Mouse (Mus musculus) erythroblast, embryonic 14.5 days (primary cell): ENCODE results near the gene Calhm4. TPM values are rescaled to one million over a fixed set of nuclear protein-coding genes. Genes with fewer than 3 reads are reported as not detected.
"Not testable (repeated sequence)": the region's sequence is repeated elsewhere in the genome, so short reads cannot be mapped to it uniquely, and the experiment has no call there.

Experiments
- H3K27me3 ChIP-seq: 2 replicates; pipeline ENCODE4 v1.6.1; 2012; ENCODE audit warnings: inconsistent platforms; ENCODE audit not compliant: control insufficient read depth
- H3K36me3 ChIP-seq: 2 replicates; pipeline ENCODE4 v1.6.1; 2012; ENCODE audit warnings: mild to moderate bottlenecking, inconsistent platforms; ENCODE audit not compliant: control insufficient read depth
- H3K4me1 ChIP-seq: 2 replicates; pipeline ENCODE4 v1.6.1; 2012; ENCODE audit warnings: inconsistent platforms; ENCODE audit not compliant: control insufficient read depth
- H3K4me3 ChIP-seq: replicated peaks from 2 replicates; pipeline ENCODE3; 2012; ENCODE audit warnings: moderate library complexity, mild to moderate bottlenecking, inconsistent platforms
- H3K9me3 ChIP-seq: 2 replicates; pipeline ENCODE4 v1.6.1; 2012; ENCODE audit warnings: low read length, inconsistent platforms, mixed read lengths; ENCODE audit not compliant: control insufficient read depth
- GATA1 ChIP-seq: IDR thresholded peaks from 2 replicates; pipeline ENCODE4 v1.6.1; 2012; ENCODE audit warnings: low read length, inconsistent platforms, mixed read lengths
- TAL1 ChIP-seq: IDR thresholded peaks from 3 replicates; pipeline ENCODE4 v1.6.1; 2012; ENCODE audit warnings: low read length, inconsistent platforms, mixed read lengths
- polyA plus RNA-seq: library from polyadenylated mRNA; stranded (reverse); fragments of >175 nt; gene quantifications from 2 replicates; pipeline ENCODE4 v1.2.3, GENCODE M21; 2012

The Calhm4 gene
- polyA plus RNA-seq, 1 experiment, result not detected

GRCm38 (mm10) chr10:34012581-34012980 is 31.5 kb downstream of the Calhm4 start:
- peaks cover 15% of the 10 kb centered on the region for H3K4me1 ChIP-seq
- TF ChIP-seq TAL1 (no peak), GATA1 (no peak)
- no peaks in the 10 kb centered on the region for H3K9me3 ChIP-seq
- H3K27me3 ChIP-seq, result no peaks in the 10 kb centered on the region
- H3K36me3 ChIP-seq, result peaks cover 16% of the 10 kb centered on the region
- no peak overlapping the region for H3K4me3 ChIP-seq

GRCm38 (mm10) chr10:33998397-33998796 is 45.7 kb downstream of the Calhm4 start:
- Histone ChIP-seq H3K4me1 (peaks cover 4% of the 10 kb centered on the region), H3K9me3 (no peaks in the 10 kb centered on the region), H3K4me3 (no peak overlapping the region), H3K36me3 (peaks cover 49% of the 10 kb centered on the region), H3K27me3 (no peaks in the 10 kb centered on the region)
- no peak for TF ChIP-seq TAL1
- no peak for TF ChIP-seq GATA1

GRCm38 (mm10) chr10:33996686-33997085 is 47.4 kb downstream of the Calhm4 start:
- peaks cover 47% of the 10 kb centered on the region for H3K36me3 ChIP-seq
- H3K4me1 ChIP-seq, result not testable (repeated sequence)

More at GRCm38 (mm10) chr10:33996686-33997085, 47.4 kb downstream of the Calhm4 start:
- H3K27me3 ChIP-seq, H3K9me3 ChIP-seq, H3K4me3 ChIP-seq: not testable (repeated sequence)

Other genes starting within 250 kb of the Calhm4 start
- not detected in 2 replicates for gene Sult3a1, start 186.6 kb downstream of the Calhm4 start, polyA plus RNA-seq
- not detected in 2 replicates for gene Rsph4a, start 139.2 kb downstream of the Calhm4 start, polyA plus RNA-seq
- 0.05 and 0.23 TPM in 2 replicates for gene Zup1, start 93.0 kb downstream of the Calhm4 start, polyA plus RNA-seq
- gene Rwdd1, start 24.7 kb downstream of the Calhm4 start, polyA plus RNA-seq, result 2.7 and 3.2 TPM in 2 replicates
- gene Trappc3l, start 6.7 kb downstream of the Calhm4 start, polyA plus RNA-seq, result not detected in 2 replicates
- not detected in 2 replicates for gene Calhm5, start 52.2 kb upstream of the Calhm4 start, polyA plus RNA-seq
- 0.05 TPM in 1 of 2 replicates, not detected in the other for gene Calhm6, start 83.7 kb upstream of the Calhm4 start, polyA plus RNA-seq
- 0.02 TPM in 1 of 2 replicates, not detected in the other for gene Dse, start 163.4 kb upstream of the Calhm4 start, polyA plus RNA-seq
- 1.7 and 2.7 TPM in 2 replicates for gene Tspyl1, start 237.9 kb upstream of the Calhm4 start, polyA plus RNA-seq